Mouse (Mus musculus) kidney, embryonic 15.5 days (tissue): ENCODE data around the gene Aff1. TPM values are rescaled to one million over a fixed set of nuclear protein-coding genes. Genes with fewer than 3 reads are reported as not detected.
A peak's percentile ranks its signal among the peaks of the same experiment; 100 is the strongest.

Experiments used
- ATAC-seq: fragments of 200-750 bp; cut with Nextera tagmentation; replicated peaks from 2 replicates; pipeline ENCODE4 v1.8.0; 2017; ENCODE audit warnings: moderate TSS enrichment; ENCODE audit not compliant: low FRiP score
- H3K27ac ChIP-seq: fragments of 300-500 bp; sonication (generic); 2 replicates; pipeline ENCODE4 v1.5.1; 2015; ENCODE audit warnings: mild to moderate bottlenecking, inconsistent platforms
- H3K27me3 ChIP-seq: fragments of 300-500 bp; sonication (generic); 2 replicates; pipeline ENCODE4 v1.6.1; 2015; ENCODE audit warnings: inconsistent platforms
- H3K36me3 ChIP-seq: fragments of 300-500 bp; sonication (generic); 2 replicates; pipeline ENCODE4 v1.6.1; 2015; ENCODE audit warnings: inconsistent platforms
- H3K4me1 ChIP-seq: fragments of 300-500 bp; sonication (generic); 2 replicates; pipeline ENCODE4 v1.6.1; 2015; ENCODE audit warnings: inconsistent platforms
- H3K4me2 ChIP-seq: fragments of 300-500 bp; sonication (generic); 2 replicates; pipeline ENCODE4 v1.6.1; 2015; ENCODE audit warnings: moderate library complexity, mild to moderate bottlenecking, inconsistent platforms
- H3K4me3 ChIP-seq: fragments of 300-500 bp; sonication (generic); replicated peaks from 2 replicates; pipeline ENCODE4 v1.5.1; 2015; ENCODE audit warnings: mild to moderate bottlenecking, inconsistent platforms
- H3K9ac ChIP-seq: fragments of 300-500 bp; sonication (generic); 2 replicates; pipeline ENCODE4 v1.6.1; 2015; ENCODE audit warnings: mild to moderate bottlenecking, inconsistent platforms
- H3K9me3 ChIP-seq: fragments of 300-500 bp; sonication (generic); replicated peaks from 2 replicates; pipeline ENCODE4 v1.6.1; 2016; ENCODE audit warnings: inconsistent platforms
- WGBS: fragments of 180-500 bp; shearing (Covaris S2); methylation state at CpG from one replicate; pipeline ENCODE4 v1.1.7; 2015; ENCODE audit warnings: mixed read lengths; 5-methylcytosine and 5-hydroxymethylcytosine counted together
- polyA plus RNA-seq: library from polyadenylated mRNA; unstranded; fragments of >200 nt; fragmentation: Nextera tagmentation; extraction: Ambion mirVana; gene quantifications from 2 replicates; pipeline ENCODE4 v1.2.1, GENCODE M21; 2015

The Aff1 gene
- polyA plus RNA-seq, 1 experiment from 2014 or later = 12.3 TPM

DNA sequence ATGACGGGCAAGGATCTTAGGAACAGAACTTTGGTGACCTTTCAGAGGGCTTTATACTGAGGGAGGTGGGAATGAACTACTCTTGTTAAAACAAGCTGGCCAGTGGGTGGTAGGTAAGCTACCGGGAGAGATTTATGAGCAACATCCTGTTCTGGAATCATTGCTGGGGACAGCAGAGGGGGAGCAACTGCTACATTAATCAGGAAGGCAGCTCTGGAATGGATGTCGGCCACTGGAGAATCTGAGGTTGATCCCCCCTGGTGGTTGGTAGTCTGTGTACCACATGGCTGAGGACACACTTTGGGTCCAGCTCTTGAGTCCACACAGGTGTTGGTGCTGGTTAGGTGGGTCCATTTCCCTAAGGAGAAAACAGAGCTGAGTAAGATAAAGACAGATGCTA lies 38.6 kb downstream of the Aff1 start:
- Histone ChIP-seq H3K9ac (no peak overlapping the region), H3K36me3 (no peaks in the 10 kb centered on the region), H3K4me3 (no peak overlapping the region), H3K27ac (no peak overlapping the region), H3K4me2 (no peak overlapping the region), H3K27me3 (no peaks in the 10 kb centered on the region), H3K9me3 (no peaks in the 10 kb centered on the region), H3K4me1 (peaks cover 18% of the 10 kb centered on the region)
- WGBS = 9% methylated on average over 3 of the region's 3 CpGs
- peak; percentile 40; the same call in 1 of the 2 replicates for ATAC-seq

DNA sequence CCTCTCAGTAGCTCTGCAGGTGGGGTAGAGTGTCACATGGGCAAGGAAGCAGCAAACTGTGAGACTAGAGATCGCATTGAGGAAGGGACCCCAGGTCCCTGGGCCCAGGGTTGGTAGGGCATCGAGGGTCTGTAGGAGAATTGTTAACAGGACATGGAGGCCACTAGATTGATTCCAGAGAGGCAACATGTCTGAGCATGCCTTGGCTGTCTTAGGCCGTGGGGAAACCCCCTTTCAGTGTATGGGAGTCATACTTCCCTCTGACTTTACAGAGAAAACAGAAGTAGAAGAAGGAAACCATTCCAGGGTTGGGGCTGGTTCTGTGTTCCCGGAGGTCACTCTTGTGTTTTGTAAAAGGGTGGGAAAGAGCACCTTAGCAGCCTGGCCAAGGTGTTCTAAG lies 40.4 kb downstream of the Aff1 start:
- Histone ChIP-seq H3K27me3 (no peaks in the 10 kb centered on the region), H3K36me3 (no peaks in the 10 kb centered on the region), H3K4me1 (peaks cover 27% of the 10 kb centered on the region), H3K4me3 (no peak overlapping the region), H3K9me3 (no peaks in the 10 kb centered on the region), H3K9ac (no peak overlapping the region), H3K27ac (no peak overlapping the region), H3K4me2 (no peak overlapping the region)
- WGBS = 91% methylated on average over 4 of the region's 4 CpGs
- ATAC-seq = no peak

DNA sequence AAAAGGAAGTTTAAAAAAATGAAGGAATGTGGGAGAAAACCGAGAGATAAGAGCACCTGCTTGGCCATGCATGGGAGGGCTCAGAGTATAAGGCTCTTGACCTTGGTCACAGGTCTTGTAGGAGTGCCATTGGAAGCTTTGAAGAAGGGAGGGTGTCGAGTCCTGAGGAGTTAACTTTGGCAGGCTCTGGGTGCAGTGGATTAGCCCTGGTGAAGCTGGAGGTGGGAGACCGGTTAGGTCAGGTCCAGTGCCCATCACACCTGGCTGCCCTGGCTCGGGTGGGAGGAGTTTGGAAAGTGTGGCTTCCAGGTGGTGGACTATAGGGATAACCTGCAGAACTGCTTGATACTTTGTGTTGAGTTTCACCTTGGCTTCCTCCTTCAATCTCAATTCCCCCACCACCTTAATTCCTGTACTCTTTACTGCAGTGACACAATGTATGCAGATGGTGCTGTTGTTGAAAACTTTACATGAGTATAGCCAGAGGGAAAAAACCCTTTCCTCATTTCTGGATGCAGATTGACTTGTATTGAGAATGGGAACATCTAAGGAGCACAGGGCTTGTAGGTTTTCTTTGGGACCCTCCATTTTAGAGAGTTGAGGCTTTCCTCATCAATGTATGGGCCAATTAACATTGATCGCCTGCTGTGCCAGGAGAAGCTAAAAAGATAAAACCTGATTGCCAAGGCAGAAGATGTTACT lies 43.4 kb downstream of the Aff1 start:
- Histone ChIP-seq H3K4me1 (peaks cover 35% of the 10 kb centered on the region), H3K9me3 (no peaks in the 10 kb centered on the region), H3K27me3 (no peaks in the 10 kb centered on the region), H3K9ac (no peak overlapping the region), H3K36me3 (no peaks in the 10 kb centered on the region), H3K4me3 (no peak overlapping the region), H3K27ac (peak overlapping the region; percentile 72), H3K4me2 (no peak overlapping the region)
- WGBS = 43% methylated on average over 5 of the region's 5 CpGs
- peak; percentile 72 for ATAC-seq

- Histone ChIP-seq H3K27ac (no peak overlapping the region), H3K9me3 (no peaks in the 10 kb centered on the region), H3K4me2 (no peak overlapping the region), H3K36me3 (no peaks in the 10 kb centered on the region), H3K27me3 (no peaks in the 10 kb centered on the region), H3K4me1 (peaks cover 30% of the 10 kb centered on the region), H3K9ac (no peak overlapping the region), H3K4me3 (no peak overlapping the region)
- no peak for ATAC-seq
- whole genome bisulfite sequencing = 62% methylated on average over 6 of the region's 6 CpGs
These were observed 44.5 kb downstream of the Aff1 start for GRCm38 (mm10) chr5:103736553-103737207.

GRCm38 (mm10) chr5:103737208-103738066 lies 45.3 kb downstream of the Aff1 start:
- peak overlapping the region; percentile 54 for H3K27ac ChIP-seq
- peak; percentile 81 for ATAC-seq
- 48% methylated on average over 26 of the region's 26 CpGs for WGBS

DNA sequence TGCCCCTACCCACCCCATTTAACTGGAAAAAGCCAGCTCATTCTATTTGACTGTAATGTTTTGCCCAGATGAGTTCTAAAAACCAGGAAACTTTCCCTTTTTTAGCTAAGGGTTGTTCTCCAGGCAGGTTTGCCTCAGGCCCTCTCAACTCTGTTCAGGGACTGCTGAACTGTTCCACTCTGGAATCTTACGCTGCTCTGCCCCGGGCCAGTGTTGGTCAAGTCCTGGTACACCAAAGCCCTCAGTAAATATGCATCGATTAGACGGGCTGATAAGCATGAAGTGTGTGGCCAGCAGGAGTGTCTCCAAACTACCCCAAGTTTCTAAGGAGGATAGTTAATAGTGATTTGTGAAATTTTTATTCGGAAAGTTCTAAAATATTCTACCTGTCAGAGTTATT lies 46.3 kb downstream of the Aff1 start:
- no peak overlapping the region for H3K4me3 ChIP-seq
- H3K9ac ChIP-seq = no peak overlapping the region
- H3K4me2 ChIP-seq = no peak overlapping the region
- 79% methylated on average over 5 of the region's 5 CpGs for WGBS
- no peaks in the 10 kb centered on the region for H3K9me3 ChIP-seq
- no peak for ATAC-seq
- H3K4me1 ChIP-seq = peaks cover 30% of the 10 kb centered on the region
- H3K27ac ChIP-seq = peak overlapping the region; percentile 54
- H3K36me3 ChIP-seq = no peaks in the 10 kb centered on the region
- H3K27me3 ChIP-seq = no peaks in the 10 kb centered on the region

More at GRCm38 (mm10) chr5:103737208-103738066, 45.3 kb downstream of the Aff1 start:
- H3K9ac ChIP-seq = no peak overlapping the region
- peaks cover 30% of the 10 kb centered on the region for H3K4me1 ChIP-seq
- no peaks in the 10 kb centered on the region for H3K27me3 ChIP-seq
- H3K4me3 ChIP-seq = no peak overlapping the region
- H3K4me2 ChIP-seq = peak overlapping the region; percentile 15; the same call in 1 of the 2 replicates
- H3K36me3 ChIP-seq = no peaks in the 10 kb centered on the region
- H3K9me3 ChIP-seq = no peaks in the 10 kb centered on the region

DNA sequence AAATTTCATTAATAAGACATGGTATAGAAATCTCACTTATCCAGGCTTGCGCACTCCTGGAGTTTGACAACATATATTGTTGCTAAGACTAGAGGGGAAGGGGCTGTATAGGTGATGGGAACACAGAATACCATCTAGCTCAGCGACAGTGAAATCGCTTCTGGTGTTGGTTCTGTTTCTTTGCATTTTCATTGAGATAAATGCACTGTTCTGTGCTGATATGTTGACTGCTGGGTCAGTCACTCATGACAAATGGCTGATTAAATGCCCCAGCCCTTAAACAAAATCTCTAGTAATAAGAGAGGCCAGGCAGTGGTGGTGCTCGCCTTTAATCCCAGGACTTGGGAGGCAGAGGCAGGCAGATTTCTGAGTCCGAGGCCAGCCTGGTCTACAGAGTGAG lies 47.0 kb downstream of the Aff1 start:
- Histone ChIP-seq H3K4me1 (peaks cover 30% of the 10 kb centered on the region), H3K4me2 (no peak overlapping the region), H3K9ac (no peak overlapping the region), H3K36me3 (no peaks in the 10 kb centered on the region), H3K4me3 (no peak overlapping the region), H3K9me3 (no peaks in the 10 kb centered on the region), H3K27ac (no peak overlapping the region), H3K27me3 (no peaks in the 10 kb centered on the region)
- WGBS = 90% methylated on average over 5 of the region's 5 CpGs
- ATAC-seq = no peak

DNA sequence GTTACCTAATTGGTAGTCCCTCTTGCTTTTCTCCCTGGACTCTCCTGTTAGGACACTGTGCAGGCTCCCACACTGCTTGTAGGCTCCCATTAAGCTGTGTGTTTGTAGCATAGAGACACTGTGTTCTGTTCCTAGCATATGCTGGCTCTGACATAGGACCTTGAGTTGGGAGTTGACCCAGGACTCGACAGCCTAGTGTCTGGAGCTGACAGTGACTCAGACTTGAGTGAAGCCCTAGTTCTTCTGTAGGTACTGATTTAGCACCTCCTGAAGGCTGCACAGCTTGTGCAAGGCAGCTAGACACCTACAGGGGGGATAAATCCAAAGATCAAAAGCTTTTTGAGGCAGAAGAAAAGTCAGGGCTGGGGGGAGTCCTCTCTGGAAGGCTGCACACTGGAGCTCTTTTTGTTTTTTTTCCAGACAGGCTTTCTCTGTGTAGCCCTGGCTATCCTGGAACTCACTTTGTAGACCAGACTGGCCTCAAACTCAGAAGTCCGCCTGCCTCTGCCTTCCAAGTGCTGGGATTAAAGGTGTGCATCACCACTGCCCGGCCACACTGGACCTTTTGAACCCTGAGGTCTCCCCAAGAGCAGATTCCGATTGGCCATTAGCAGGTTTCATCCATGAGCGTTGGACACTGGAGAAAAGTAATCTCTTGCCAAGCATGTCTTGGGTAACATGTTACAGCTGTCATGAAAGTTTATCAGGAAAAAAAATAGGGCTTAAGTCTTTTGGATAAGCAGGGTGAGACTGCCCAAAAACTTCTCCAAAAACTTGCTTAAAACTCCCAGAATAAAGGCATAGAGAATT lies 48.1 kb downstream of the Aff1 start:
- H3K4me1 ChIP-seq = peaks cover 27% of the 10 kb centered on the region
- WGBS = 56% methylated on average over 5 of the region's 5 CpGs
- H3K9me3 ChIP-seq = no peaks in the 10 kb centered on the region
- no peak for ATAC-seq
- H3K27me3 ChIP-seq = no peaks in the 10 kb centered on the region
- H3K4me2 ChIP-seq = no peak overlapping the region
- H3K9ac ChIP-seq = no peak overlapping the region
- no peak overlapping the region for H3K4me3 ChIP-seq
- H3K36me3 ChIP-seq = no peaks in the 10 kb centered on the region
- no peak overlapping the region for H3K27ac ChIP-seq

- Histone ChIP-seq H3K4me2 (no peak overlapping the region), H3K36me3 (no peaks in the 10 kb centered on the region), H3K27ac (no peak overlapping the region), H3K9ac (no peak overlapping the region), H3K9me3 (no peaks in the 10 kb centered on the region), H3K27me3 (no peaks in the 10 kb centered on the region), H3K4me1 (peaks cover 21% of the 10 kb centered on the region), H3K4me3 (no peak overlapping the region)
- ATAC-seq = no peak
- 87% methylated on average over 1 of the region's 1 CpGs for WGBS
These were observed 48.7 kb downstream of the Aff1 start for GRCm38 (mm10) chr5:103740903-103741246.

GRCm38 (mm10) chr5:103741443-103741842 lies 49.3 kb downstream of the Aff1 start:
- no peak overlapping the region for H3K9ac ChIP-seq
- no peak for ATAC-seq
- peaks cover 18% of the 10 kb centered on the region for H3K4me1 ChIP-seq
- no peak overlapping the region for H3K4me3 ChIP-seq
- no peaks in the 10 kb centered on the region for H3K9me3 ChIP-seq
- no peak overlapping the region for H3K27ac ChIP-seq
- WGBS = 61% methylated on average over 1 of the region's 1 CpGs
- H3K4me2 ChIP-seq = no peak overlapping the region
- H3K27me3 ChIP-seq = no peaks in the 10 kb centered on the region
- no peaks in the 10 kb centered on the region for H3K36me3 ChIP-seq

DNA sequence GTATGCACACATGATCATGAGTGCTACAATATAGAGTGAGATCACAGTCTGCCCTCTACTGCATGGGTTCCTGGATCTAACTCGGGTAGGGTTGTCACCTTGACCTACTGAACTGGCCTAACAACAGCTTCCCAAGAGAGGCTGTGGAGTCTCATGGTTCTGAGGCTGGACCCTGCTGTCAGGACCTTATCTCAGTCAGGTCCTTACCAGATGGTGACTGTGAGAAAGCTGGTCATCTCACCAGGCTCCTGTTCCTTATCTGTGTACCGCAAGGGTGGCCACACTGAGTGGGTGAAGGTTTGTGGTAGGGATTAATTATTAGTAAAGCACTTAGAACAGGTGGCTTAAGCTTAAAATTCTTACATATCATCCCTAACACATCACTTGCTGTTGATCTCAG lies 49.8 kb downstream of the Aff1 start:
- Histone ChIP-seq H3K27me3 (no peaks in the 10 kb centered on the region), H3K4me3 (no peak overlapping the region), H3K4me1 (peaks cover 16% of the 10 kb centered on the region), H3K9ac (no peak overlapping the region), H3K36me3 (no peaks in the 10 kb centered on the region), H3K4me2 (no peak overlapping the region), H3K9me3 (no peaks in the 10 kb centered on the region), H3K27ac (no peak overlapping the region)
- ATAC-seq = peak; percentile 67; the same call in 1 of the 2 replicates
- WGBS = 81% methylated on average over 2 of the region's 2 CpGs
